Mouse (Mus musculus) gonadal fat pad, adult 2 months (tissue): Measurements from ENCODE around the gene Neurl3. TPM values are rescaled to one million over a fixed set of nuclear protein-coding genes. Genes with fewer than 3 reads are reported as not detected.

ENCODE experiments used
- DNase-seq: peaks from one replicate; pipeline ENCODE4 v3.0.0-alpha.2; 2012; ENCODE audit warnings: low read depth
- polyA plus RNA-seq: library from polyadenylated mRNA; depleted of rRNA; stranded (reverse); fragments of >200 nt; gene quantifications from 2 replicates; pipeline ENCODE4 v1.2.3, GENCODE M21; 2012

Neurl3 gene
- polyA plus RNA-seq, 1 experiment: 6.9 TPM

- DNase-seq: no peak
These were observed 15.8 kb downstream of the Neurl3 start for GRCm38 (mm10) chr1:36258631-36259030.

GRCm38 (mm10) chr1:36257276-36257675 lies 17.2 kb downstream of the Neurl3 start:
- no peak for DNase-seq

- DNase-seq: no peak
These were observed 18.4 kb downstream of the Neurl3 start for GRCm38 (mm10) chr1:36255871-36256640.

GRCm38 (mm10) chr1:36254635-36255360 lies 19.7 kb downstream of the Neurl3 start:
- no peak for DNase-seq

- DNase-seq: no peak
These were observed 21.7 kb downstream of the Neurl3 start for GRCm38 (mm10) chr1:36252791-36253190.

GRCm38 (mm10) chr1:36251426-36251825 lies 23.1 kb downstream of the Neurl3 start:
- DNase-seq: no peak

GRCm38 (mm10) chr1:36246688-36247087 lies 27.8 kb downstream of the Neurl3 start:
- no peak for DNase-seq

- DNase-seq: no peak
These were observed 29.7 kb downstream of the Neurl3 start for GRCm38 (mm10) chr1:36244828-36245215.

- DNase-seq: peak; percentile 56
These were observed 30.2 kb downstream of the Neurl3 start, which contains the start of gene Uggt1 for GRCm38 (mm10) chr1:36244058-36244827. Uggt1 (minus strand) TSS chr1:36244720.

GRCm38 (mm10) chr1:36243447-36244057 lies 30.9 kb downstream of the Neurl3 start:
- no peak for DNase-seq

- no peak for DNase-seq
These were observed 32.5 kb downstream of the Neurl3 start for GRCm38 (mm10) chr1:36241903-36242429.

GRCm38 (mm10) chr1:36240176-36240575 lies 34.3 kb downstream of the Neurl3 start:
- no peak for DNase-seq

- no peak for DNase-seq
These were observed 35.1 kb downstream of the Neurl3 start for GRCm38 (mm10) chr1:36239396-36239795.

- DNase-seq: no peak
These were observed 38.6 kb downstream of the Neurl3 start for GRCm38 (mm10) chr1:36235855-36236254.

GRCm38 (mm10) chr1:36235057-36235639 lies 39.3 kb downstream of the Neurl3 start:
- DNase-seq: no peak

- DNase-seq: no peak
These were observed 41.3 kb downstream of the Neurl3 start for GRCm38 (mm10) chr1:36233218-36233617.

GRCm38 (mm10) chr1:36230919-36231705 lies 43.4 kb downstream of the Neurl3 start:
- DNase-seq: no peak

- no peak for DNase-seq
These were observed 46.0 kb downstream of the Neurl3 start for GRCm38 (mm10) chr1:36228461-36228860.

- DNase-seq: no peak
These were observed 49.8 kb downstream of the Neurl3 start for GRCm38 (mm10) chr1:36224648-36225047.
